Mouse (Mus musculus): ENCODE results near the gene 3110082I17Rik. TPM values are rescaled to one million over a fixed set of nuclear protein-coding genes. Genes with fewer than 3 reads are reported as not detected.
A peak's percentile ranks its signal among the peaks of the same experiment; 100 is the strongest.

The 3110082I17Rik gene
- polyA plus RNA-seq, 2 experiments from 2014 or later = 7.1 to 7.5 TPM

DNA sequence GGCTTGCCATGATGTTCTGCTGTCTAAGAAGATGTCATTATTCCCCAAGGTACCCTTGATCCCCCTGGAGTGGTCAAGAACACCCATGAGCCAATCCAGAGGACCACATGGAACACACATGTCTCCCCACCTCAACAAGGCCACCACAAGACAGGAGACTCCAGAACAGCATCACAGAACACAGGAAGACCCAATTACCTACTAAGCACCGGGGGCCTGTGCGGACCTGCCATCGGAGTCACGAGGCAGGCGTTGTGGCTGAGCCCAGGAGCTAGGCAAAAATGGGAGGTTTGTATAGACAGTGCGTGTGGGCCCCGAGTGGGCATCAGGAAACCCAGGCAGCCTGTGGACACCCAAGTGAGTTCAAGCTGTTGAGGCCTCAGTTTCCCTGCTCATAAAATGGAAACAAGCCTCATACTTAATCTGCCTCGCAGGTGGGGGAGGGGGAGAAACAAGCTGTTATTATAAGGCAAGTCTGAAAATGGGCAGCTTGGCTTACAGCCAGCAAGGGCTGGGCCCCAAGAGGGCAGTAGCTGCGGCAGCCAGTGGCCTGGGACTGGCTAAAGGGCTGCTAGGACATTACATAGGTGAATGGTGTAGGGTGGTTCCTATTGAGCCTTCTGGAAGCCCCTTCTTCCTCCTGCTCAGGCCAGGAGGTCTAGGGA is 136.9 kb downstream of the 3110082I17Rik start:
- no peak for ATAC-seq

GRCm38 (mm10) chr5:139321331-139321730 is 139.0 kb downstream of the 3110082I17Rik start:
- ATAC-seq = no peak

- no peak for ATAC-seq
These were observed 139.9 kb downstream of the 3110082I17Rik start for GRCm38 (mm10) chr5:139320424-139320823.

GRCm38 (mm10) chr5:139317751-139318504 is 142.4 kb downstream of the 3110082I17Rik start:
- ATAC-seq = no peak

- ATAC-seq = no peak
These were observed 143.2 kb downstream of the 3110082I17Rik start for GRCm38 (mm10) chr5:139316982-139317675.

GRCm38 (mm10) chr5:139314941-139315642 is 145.2 kb downstream of the 3110082I17Rik start:
- ATAC-seq = no peak

- no peak for ATAC-seq
These were observed 146.8 kb downstream of the 3110082I17Rik start for GRCm38 (mm10) chr5:139313536-139313935.

DNA sequence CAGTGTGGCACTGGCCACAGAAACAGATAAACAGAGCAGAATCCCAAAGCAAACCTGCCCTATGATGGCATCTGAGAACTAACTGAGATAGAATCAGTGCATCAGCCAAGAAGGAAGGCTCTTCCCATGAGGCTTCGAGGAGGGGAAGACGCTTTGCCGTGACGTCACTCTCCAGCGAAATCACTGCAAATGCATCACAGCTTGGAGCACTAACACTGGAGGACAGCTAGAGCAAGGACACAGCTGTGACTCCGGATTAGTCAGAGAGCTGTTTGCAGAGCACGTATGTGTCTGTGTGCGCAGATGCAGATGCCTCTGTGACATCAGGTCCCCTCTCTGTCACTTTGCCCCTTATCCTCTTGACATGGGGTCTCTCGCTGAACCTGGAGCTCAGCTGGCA is 148.5 kb downstream of the 3110082I17Rik start:
- no peak for ATAC-seq

- ATAC-seq = peak; percentile 25
These were observed 149.8 kb downstream of the 3110082I17Rik start for GRCm38 (mm10) chr5:139310477-139310876.

- peak; percentile 83 for ATAC-seq
These were observed 150.4 kb downstream of the 3110082I17Rik start for GRCm38 (mm10) chr5:139309946-139310345.

Other genes with a start within 250 kb of the 3110082I17Rik start
- gene Get4, start 208.2 kb downstream of the 3110082I17Rik start, polyA plus RNA-seq (2017; shearing (Covaris generic)) = 10 to 100 TPM; 14.9 to 18.2 TPM
- gene Adap1, start 134.9 kb downstream of the 3110082I17Rik start, polyA plus RNA-seq (2017; shearing (Covaris generic)) = 1 to 10 TPM; 3.5 to 5.7 TPM
- gene Cox19, start 109.1 kb downstream of the 3110082I17Rik start, polyA plus RNA-seq (2017; shearing (Covaris generic)) = 10 to 100 TPM; 62.8 to 67.6 TPM
- not detected for gene Cyp2w1, start 107.9 kb downstream of the 3110082I17Rik start, polyA plus RNA-seq (2017; shearing (Covaris generic))
- 1 to 10 TPM; 8.1 to 8.8 TPM for gene Gpr146, start 82.8 kb downstream of the 3110082I17Rik start, polyA plus RNA-seq (2017; shearing (Covaris generic))
- not detected for gene C130050O18Rik, start 55.2 kb downstream of the 3110082I17Rik start, polyA plus RNA-seq (2017; shearing (Covaris generic))
- gene Gper1, start 37.4 kb downstream of the 3110082I17Rik start, polyA plus RNA-seq (2017; shearing (Covaris generic)) = not detected
- 1 to 10 TPM; 6.2 to 6.9 TPM for gene Zfand2a, start 24.0 kb upstream of the 3110082I17Rik start, polyA plus RNA-seq (2017; shearing (Covaris generic))
- not detected for gene Uncx, start 83.0 kb upstream of the 3110082I17Rik start, polyA plus RNA-seq (2017; shearing (Covaris generic))

All from activated CD4-positive, CD25-positive, alpha-beta regulatory T cell, adult 4 months (primary cell).